Mouse (Mus musculus) C2C12 (cell line): ENCODE results near the gene Ltb. TPM values are rescaled to one million over a fixed set of nuclear protein-coding genes. Genes with fewer than 3 reads are reported as not detected.

Experiments used
- H3K27me3 ChIP-seq: one replicate; pipeline ENCODE4 v1.6.1; 2011; ENCODE audit not compliant: control insufficient read depth, insufficient read depth, insufficient read length
- H3K36me3 ChIP-seq: one replicate; pipeline ENCODE4 v1.6.1; 2011; ENCODE audit not compliant: control insufficient read depth, insufficient read depth
- H3K4me3 ChIP-seq: one replicate; pipeline ENCODE4 v1.5.1; 2011; ENCODE audit warnings: mild to moderate bottlenecking, control low read depth; ENCODE audit not compliant: poor library complexity, insufficient read depth, severe bottlenecking
- H3K79me2 ChIP-seq: one replicate; pipeline ENCODE4 v1.6.1; 2011; ENCODE audit not compliant: control insufficient read depth, insufficient read depth
- H3K79me3 ChIP-seq: one replicate; pipeline ENCODE4 v1.6.1; 2011; ENCODE audit warnings: low read depth, control low read depth
- H3ac ChIP-seq: one replicate; pipeline ENCODE3; 2011; ENCODE audit warnings: low read depth; ENCODE audit not compliant: control insufficient read depth, insufficient read length
- CEBPB ChIP-seq: IDR thresholded peaks from one replicate; pipeline ENCODE4 v1.6.1; 2011; ENCODE audit warnings: low read depth, mild to moderate bottlenecking, control low read depth, moderate library complexity
- CTCF ChIP-seq: IDR thresholded peaks from one replicate; pipeline ENCODE4 v1.5.1; 2011; ENCODE audit not compliant: control insufficient read depth, insufficient read depth, insufficient read length
- FOSL1 ChIP-seq: IDR thresholded peaks from one replicate; pipeline ENCODE4 v1.8.0; 2011; ENCODE audit warnings: mild to moderate bottlenecking, low read length; ENCODE audit not compliant: poor library complexity, insufficient read depth, severe bottlenecking
- MAX ChIP-seq: IDR thresholded peaks from one replicate; pipeline ENCODE4 v1.6.1; 2011; ENCODE audit warnings: mild to moderate bottlenecking, control low read depth
- MYOD1 ChIP-seq: IDR thresholded peaks from one replicate; pipeline ENCODE4 v1.6.1; 2011; ENCODE audit warnings: low read depth; ENCODE audit not compliant: control insufficient read depth, insufficient read length
- MYOG ChIP-seq: IDR thresholded peaks from one replicate; pipeline ENCODE4 v1.6.1; 2011; ENCODE audit not compliant: control insufficient read depth, insufficient read length; ENCODE audit errors: extremely low read depth
- USF1 ChIP-seq: IDR thresholded peaks from one replicate; pipeline ENCODE4 v1.6.1; 2011; ENCODE audit warnings: low read depth, mild to moderate bottlenecking, control low read depth, moderate library complexity
- polyA plus RNA-seq: library from polyadenylated mRNA; unstranded; fragments of >200 nt; fragmentation: generic; extraction: Trizol; gene quantifications from one replicate; pipeline ENCODE4 v1.2.1, GENCODE M21; 2012; ENCODE audit warnings: missing spikeins

The Ltb gene
- polyA plus RNA-seq, 1 experiment: not detected

GRCm38 (mm10) chr17:35187345-35187744 is 6.9 kb upstream of the Ltb start:
- Histone ChIP-seq H3K4me3 (no peak overlapping the region), H3K27me3 (no peaks in the 10 kb centered on the region), H3ac (no peak overlapping the region), H3K79me2 (no peaks in the 10 kb centered on the region), H3K79me3 (no peaks in the 10 kb centered on the region), H3K36me3 (no peaks in the 10 kb centered on the region)
- TF ChIP-seq MAX (no peak), FOSL1 (no peak), MYOG (no peak), CEBPB (no peak), USF1 (no peak), CTCF (no peak), MYOD1 (no peak)

GRCm38 (mm10) chr17:35187959-35188610 is 6.2 kb upstream of the Ltb start, which contains the start of gene Lst1:
Gene Lst1, minus strand, starts transcription at chr17:35188439.
- Histone ChIP-seq H3K79me3 (no peaks in the 10 kb centered on the region), H3K79me2 (no peaks in the 10 kb centered on the region), H3ac (no peak within 1 kb of the TSS), H3K27me3 (no peaks in the 10 kb centered on the region), H3K4me3 (no peak within 1 kb of the TSS), H3K36me3 (no peaks in the 10 kb centered on the region)
- TF ChIP-seq USF1: no peak
- TF ChIP-seq FOSL1: no peak
- no peak for TF ChIP-seq MYOG
- no peak for TF ChIP-seq CEBPB
- no peak for TF ChIP-seq CTCF
- TF ChIP-seq MYOD1: no peak
- TF ChIP-seq MAX: no peak

- Histone ChIP-seq H3K36me3 (no peaks in the 10 kb centered on the region), H3K79me3 (no peaks in the 10 kb centered on the region), H3K79me2 (no peaks in the 10 kb centered on the region), H3ac (no peak overlapping the region), H3K27me3 (no peaks in the 10 kb centered on the region), H3K4me3 (no peak overlapping the region)
- TF ChIP-seq MYOG (no peak), MYOD1 (no peak), USF1 (no peak), CTCF (no peak), CEBPB (no peak), MAX (no peak), FOSL1 (no peak)
These were observed 5.1 kb upstream of the Ltb start for GRCm38 (mm10) chr17:35189186-35189585.

GRCm38 (mm10) chr17:35190096-35190495 is 4.1 kb upstream of the Ltb start:
- Histone ChIP-seq H3ac (no peak overlapping the region), H3K79me3 (no peaks in the 10 kb centered on the region), H3K4me3 (no peak overlapping the region), H3K27me3 (no peaks in the 10 kb centered on the region), H3K36me3 (no peaks in the 10 kb centered on the region), H3K79me2 (no peaks in the 10 kb centered on the region)
- TF ChIP-seq MYOD1 (no peak), USF1 (no peak), CTCF (no peak), CEBPB (no peak), MYOG (no peak)

- H3K79me2 ChIP-seq: no peaks in the 10 kb centered on the region
- H3K4me3 ChIP-seq: no peak overlapping the region
- no peaks in the 10 kb centered on the region for H3K79me3 ChIP-seq
- H3ac ChIP-seq: no peak overlapping the region
- TF ChIP-seq USF1: no peak
- TF ChIP-seq CEBPB: no peak
- no peak for TF ChIP-seq MAX
- no peak for TF ChIP-seq MYOD1
- no peak for TF ChIP-seq FOSL1
- TF ChIP-seq CTCF: no peak
- no peak for TF ChIP-seq MYOG
- H3K36me3 ChIP-seq: no peaks in the 10 kb centered on the region
- H3K27me3 ChIP-seq: no peaks in the 10 kb centered on the region
These were observed 2.5 kb upstream of the Ltb start for GRCm38 (mm10) chr17:35191723-35192122.

- TF ChIP-seq MYOG: no peak
- TF ChIP-seq MAX: no peak
- TF ChIP-seq MYOD1: no peak
- TF ChIP-seq CEBPB: no peak
- no peak for TF ChIP-seq CTCF
- TF ChIP-seq USF1: no peak
- no peak for TF ChIP-seq FOSL1
- H3K36me3 ChIP-seq: no peaks in the 10 kb centered on the region
- H3K27me3 ChIP-seq: no peaks in the 10 kb centered on the region
- H3ac ChIP-seq: no peak overlapping the region
- no peak overlapping the region for H3K4me3 ChIP-seq
- H3K79me2 ChIP-seq: no peaks in the 10 kb centered on the region
- no peaks in the 10 kb centered on the region for H3K79me3 ChIP-seq
These were observed 1.3 kb upstream of the Ltb start for GRCm38 (mm10) chr17:35192924-35193323.
